Mouse (Mus musculus) large intestine, adult 2 months (tissue): ENCODE data around the gene Zbtb4. TPM values are rescaled to one million over a fixed set of nuclear protein-coding genes. Genes with fewer than 3 reads are reported as not detected.

Experiments
- DNase-seq: peaks from one replicate; pipeline ENCODE4 v3.0.0-alpha.2; 2012; ENCODE audit warnings: low read depth, low spot score
- WGBS: fragments of 180-500 bp; shearing (Covaris S2); methylation state at CpG from one replicate; pipeline ENCODE4 v1.1.7; 2018; 5-methylcytosine and 5-hydroxymethylcytosine counted together
- polyA plus RNA-seq: library from polyadenylated mRNA; depleted of rRNA; stranded (reverse); fragments of >200 nt; gene quantifications from 2 replicates; pipeline ENCODE4 v1.2.3, GENCODE M21; 2012

Gene Zbtb4
- polyA plus RNA-seq, 1 experiment, result 7.5 TPM

DNA sequence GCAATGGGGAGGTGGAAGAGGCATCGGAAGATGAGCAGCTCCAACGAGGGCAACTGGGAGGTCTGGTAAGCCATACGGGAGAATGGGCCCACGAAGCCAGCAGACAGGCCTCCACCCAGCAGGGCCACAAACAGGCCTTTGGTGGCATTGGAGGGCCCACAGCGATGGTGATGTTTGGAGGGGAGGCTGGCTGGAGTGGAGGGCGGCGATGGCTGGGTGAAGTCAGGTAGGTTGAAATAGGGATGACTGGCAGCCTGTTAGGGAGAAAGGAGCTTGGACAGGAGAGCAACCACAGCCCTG is 4.9 kb upstream of the Zbtb4 start:
- DNase-seq, result no peak
- WGBS, result 97% methylated on average over 7 of the region's 7 CpGs

DNA sequence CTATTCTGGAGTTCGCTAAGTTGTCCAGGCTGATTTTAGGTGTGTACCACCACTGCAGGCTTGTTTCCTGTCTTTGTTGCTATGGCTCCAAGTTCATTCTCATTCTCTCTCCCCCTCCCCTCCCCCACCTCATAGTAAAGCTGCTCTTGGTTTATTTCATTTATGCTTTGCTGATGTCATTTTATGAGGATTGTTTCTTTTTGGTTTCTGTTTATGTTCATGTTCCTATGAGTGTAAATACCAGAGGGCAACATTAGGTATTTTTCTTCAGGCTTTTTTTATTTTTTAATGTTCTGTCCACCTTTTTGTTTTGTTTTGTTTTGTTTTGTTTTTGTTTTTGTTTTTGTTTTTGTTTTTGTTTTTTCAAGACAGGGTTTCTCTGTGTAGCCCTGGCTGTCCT is 3.8 kb upstream of the Zbtb4 start, which contains the start of gene Slc35g3:
Gene Slc35g3, minus strand, starts transcription at position 101 of the 400 bp plus-strand sequence.
- WGBS, result 65% methylated on average over 1 of the region's 1 CpGs
- DNase-seq, result no peak

DNA sequence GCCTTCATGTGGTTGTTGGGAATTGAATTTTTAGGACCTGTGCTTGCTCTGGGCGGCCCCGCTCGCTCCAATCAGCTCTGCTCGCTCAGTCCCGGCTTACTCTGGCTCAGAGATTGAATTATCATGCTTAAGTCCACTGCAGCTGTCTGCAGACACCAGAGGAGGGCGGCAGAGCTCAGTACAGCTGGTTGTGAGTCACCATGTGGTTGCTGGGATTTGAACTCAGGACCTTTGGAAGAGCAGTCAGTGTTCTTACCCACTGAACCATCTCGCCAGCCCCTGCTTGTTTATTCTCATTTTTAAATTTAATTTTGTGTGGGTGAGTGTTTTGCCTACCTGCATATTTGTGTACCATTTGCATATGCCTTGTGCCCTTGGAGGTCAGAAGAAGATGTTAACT is 2.2 kb upstream of the Zbtb4 start:
- 80% methylated on average over 7 of the region's 7 CpGs for WGBS
- DNase-seq, result no peak

DNA sequence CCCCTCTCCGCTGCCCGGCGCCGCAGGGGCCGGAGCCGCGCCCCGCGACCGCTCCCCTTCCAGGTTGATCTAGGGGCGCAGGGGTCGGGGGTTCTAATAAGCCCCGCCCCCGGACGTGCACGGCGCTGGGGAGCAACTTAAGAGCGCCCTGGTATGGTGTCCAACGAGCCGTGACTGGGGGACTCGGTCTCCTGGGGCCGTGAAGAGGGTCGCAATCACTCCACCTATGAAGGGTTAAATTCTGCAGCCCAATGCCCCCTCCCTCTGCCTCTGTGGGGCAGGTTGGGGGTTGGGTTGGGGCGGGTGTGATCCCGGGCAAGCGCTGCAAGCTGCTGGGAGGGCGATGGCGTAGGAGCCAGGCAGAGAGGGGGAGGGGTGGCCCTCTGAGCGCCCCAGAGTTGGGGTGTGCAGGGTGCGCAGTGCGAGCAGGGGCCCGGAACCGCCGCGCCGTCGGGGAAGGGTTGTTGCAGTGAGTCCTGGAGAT is 456 bp downstream of the Zbtb4 start:
- under 1% methylated on average over 35 of the region's 37 CpGs for WGBS
- no peak for DNase-seq

DNA sequence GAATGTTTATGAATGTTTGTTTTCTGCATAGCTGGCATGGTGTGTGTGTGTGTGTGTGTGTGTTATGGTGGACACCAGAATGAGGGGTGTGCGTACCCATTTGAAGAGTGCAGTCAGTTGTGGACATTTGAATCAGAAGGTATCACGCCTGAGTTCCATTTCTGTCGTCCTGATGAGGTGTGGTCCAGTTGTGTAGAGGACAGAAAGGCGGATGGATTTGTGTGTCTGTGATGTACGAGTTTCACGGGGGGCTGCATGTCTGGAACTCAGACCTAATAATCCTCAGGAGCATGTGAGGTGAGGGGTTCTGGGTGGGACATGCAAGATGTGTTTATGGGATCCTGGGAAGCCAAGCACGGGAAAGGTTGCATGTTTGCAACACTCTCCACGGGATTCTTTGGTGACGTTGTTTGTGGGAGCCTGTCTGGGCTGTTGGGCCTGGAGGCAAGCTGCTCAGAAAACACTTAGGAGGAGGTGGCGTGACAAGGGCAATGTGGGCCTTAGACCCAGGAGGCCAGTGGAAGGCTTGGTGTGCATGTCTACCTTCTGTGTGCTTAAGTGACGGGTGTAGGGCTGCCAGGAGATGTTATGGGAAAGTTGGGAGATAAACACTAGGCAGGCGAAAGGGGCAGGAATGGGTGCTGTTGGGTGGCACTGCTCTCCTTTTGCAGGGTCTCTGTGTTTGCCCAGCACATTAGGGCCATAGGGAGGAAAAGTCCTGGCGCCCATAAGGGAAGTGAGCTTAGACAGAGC is 1.3 kb downstream of the Zbtb4 start:
- 58% methylated on average over 13 of the region's 13 CpGs for WGBS
- no peak for DNase-seq

DNA sequence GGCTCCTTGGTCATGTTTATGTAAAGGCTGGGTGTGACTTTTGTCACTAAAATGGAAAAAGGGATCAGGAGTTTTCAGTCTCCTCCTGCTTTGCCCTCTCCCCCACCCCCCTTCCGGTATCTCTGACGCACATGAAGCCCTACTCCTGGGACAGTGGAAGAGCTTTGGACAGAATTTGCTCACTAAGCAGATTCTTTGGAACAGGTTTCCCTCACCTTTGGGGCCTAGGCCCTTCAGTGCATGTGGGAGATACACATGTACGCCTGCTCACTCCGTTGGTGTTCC is 1.9 kb downstream of the Zbtb4 start:
- WGBS, result 70% methylated on average over 4 of the region's 4 CpGs
- DNase-seq, result no peak

DNA sequence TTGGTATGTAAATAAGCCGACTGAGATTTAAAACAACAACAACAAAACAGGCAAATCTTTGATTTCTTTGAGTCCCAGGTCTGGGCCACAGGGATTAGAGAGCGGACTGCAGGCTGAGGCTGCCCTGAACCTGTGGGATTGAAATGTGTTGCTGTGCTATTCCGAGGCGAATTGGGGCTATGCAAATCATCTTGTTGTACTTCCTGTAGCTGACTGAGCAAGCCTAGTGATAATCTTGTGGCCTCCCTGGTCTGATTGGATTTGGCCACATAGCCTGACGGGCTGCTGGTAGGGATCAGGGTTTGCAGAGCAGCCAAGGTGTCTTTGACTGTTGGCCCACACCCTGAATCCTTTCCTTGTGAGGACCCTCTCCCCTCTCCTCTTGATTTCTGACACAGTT is 9.2 kb downstream of the Zbtb4 start:
- 56% methylated on average over 5 of the region's 5 CpGs for WGBS
- no peak for DNase-seq

DNA sequence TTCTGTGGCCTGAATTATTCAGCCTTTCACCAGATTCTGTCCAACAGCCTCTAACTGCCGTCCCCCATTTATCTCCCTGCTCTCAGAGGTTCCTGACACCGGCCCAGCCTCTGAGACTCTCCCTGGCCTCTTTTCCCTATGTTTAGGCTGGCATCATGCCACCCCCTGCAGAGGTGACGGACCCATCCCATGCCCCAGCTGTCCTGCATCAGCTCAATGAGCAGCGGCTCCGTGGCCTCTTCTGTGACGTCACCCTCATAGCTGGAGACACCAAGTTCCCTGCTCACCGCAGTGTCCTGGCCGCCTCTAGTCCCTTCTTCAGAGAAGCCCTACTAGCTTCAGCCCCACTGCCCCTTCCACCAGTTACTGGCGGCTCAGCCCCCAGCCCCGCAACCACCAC is 10.0 kb downstream of the Zbtb4 start:
- DNase-seq, result no peak
- WGBS, result 75% methylated on average over 10 of the region's 10 CpGs

DNA sequence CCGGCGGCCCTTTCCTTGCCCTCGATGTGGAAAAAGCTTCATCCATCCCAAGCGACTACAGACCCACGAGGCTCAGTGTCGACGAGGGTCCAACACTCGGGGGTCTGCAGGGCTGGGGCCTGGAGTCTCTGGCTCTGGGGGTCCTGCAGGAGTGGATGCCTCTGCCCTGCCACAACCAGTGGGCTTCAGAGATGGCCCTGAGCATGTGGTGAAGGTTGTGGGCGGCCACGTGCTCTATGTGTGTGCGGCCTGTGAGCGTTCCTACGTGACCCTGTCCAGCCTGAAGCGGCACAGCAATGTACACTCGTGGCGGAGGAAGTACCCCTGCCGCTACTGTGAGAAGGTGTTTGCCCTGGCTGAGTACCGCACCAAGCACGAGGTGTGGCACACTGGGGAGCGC is 10.8 kb downstream of the Zbtb4 start:
- no peak for DNase-seq

DNA sequence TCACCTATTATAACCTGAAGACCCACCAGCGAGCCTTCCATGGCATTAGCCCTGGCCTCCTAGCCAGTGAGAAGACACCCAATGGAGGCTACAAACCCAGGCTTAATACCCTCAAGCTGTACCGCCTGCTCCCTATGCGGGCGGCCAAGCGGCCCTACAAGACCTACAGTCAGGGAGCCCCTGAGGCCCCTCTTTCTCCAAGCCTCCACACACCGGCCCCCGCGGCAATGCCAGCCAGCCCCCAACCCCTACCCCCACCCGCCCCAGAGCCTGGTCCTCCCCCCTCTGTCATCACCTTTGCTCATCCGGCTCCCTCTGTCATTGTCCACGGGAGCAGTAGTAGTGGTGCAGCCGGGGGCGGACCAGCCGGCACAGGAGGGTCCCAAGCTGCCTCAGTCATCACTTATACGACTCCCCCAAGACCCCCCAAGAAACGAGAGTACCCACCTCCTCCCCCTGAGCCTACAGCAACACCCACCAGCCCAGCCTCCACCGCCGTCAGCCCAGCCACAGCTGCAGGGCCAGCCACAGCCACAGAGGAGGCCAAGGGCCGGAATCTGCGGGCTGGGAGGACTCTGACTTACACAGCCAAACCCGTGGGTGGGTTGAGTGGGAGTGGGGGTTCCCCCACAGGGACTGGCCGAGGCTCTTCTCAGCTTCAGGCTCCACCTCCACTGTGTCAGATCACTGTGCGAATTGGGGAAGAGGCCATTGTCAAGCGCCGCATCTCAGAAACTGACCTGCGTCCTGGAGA is 12.0 kb downstream of the Zbtb4 start:
- DNase-seq, result no peak

More for the DNA sequence above, 10.8 kb downstream of the Zbtb4 start:
- 87% methylated on average over 20 of the region's 20 CpGs for WGBS

DNA sequence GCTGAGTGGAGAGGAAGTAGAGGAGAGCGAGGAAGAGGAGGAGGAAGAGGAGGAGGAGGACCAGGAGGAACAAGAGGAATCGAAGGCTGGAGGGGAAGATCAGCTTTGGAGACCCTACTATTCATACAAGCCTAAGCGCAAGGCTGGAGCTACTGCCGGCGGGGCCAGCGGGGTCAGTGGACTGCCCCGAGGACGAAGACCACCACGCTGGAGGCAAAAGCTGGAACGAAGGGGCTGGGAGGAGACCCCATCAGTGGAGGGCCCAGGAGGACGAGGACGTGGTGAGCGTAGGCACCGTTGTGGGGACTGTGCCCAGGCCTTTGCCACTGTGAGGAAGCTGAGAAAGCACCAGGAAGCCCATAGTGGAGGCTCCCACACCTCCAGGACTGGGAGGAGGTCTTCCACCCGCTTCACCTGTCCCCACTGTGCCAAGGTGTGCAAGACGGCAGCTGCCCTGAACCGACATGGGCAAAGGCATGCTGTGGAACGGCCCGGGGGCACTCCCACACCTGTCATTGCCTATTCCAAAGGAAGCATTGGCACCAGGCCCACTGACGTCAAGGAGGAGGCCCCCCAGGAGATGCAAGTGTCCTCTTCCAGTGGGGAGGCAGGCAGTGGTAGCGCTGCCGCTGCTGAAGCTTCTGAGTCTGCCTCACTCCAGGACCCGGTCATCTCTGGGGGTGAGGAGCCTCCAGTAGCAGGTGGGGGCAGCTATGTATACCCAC is 12.7 kb downstream of the Zbtb4 start:
- DNase-seq, result no peak

More for the DNA sequence above, 12.0 kb downstream of the Zbtb4 start:
- 79% methylated on average over 26 of the region's 26 CpGs for WGBS

DNA sequence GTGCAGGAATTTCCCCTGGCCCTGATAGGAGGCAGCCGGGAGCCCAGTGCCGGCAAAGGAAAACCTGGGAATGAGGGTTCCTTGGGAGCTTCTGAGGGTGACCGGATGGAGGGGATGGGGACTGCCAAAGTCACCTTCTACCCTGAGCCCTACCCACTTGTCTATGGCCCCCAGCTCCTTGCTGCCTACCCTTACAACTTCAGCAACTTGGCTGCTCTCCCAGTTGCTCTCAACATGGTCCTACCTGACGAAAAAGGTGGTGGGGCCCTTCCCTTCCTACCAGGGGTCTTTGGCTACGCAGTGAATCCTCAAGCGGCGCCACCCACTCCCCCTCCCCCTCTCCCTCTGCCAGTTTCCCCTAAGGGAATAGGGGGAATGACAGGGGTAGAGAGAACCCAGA is 13.3 kb downstream of the Zbtb4 start:
- WGBS, result 77% methylated on average over 7 of the region's 7 CpGs
- DNase-seq, result no peak

More for the DNA sequence above, 12.7 kb downstream of the Zbtb4 start:
- 65% methylated on average over 23 of the region's 23 CpGs for WGBS

DNA sequence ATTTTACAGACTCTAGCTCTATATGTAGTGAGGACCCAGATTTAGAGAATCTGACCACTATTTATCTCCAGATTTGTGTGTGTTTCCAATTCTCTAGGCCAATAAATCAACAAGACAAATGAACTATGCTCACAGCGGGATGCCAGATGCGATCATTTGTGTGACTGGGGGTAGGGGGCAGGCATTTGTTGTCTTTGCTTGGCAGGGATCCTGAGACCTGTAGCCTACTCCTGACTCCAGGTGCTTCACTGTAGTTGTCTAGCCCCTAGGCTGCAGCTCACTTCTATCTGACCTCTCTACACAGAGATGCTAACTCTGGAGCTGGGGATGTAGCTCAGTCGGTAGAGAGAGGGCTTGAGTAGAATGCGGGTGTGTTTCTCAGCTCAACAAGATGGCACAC is 16.1 kb downstream of the Zbtb4 start:
- DNase-seq, result no peak
- WGBS, result 34% methylated on average over 4 of the region's 4 CpGs

DNA sequence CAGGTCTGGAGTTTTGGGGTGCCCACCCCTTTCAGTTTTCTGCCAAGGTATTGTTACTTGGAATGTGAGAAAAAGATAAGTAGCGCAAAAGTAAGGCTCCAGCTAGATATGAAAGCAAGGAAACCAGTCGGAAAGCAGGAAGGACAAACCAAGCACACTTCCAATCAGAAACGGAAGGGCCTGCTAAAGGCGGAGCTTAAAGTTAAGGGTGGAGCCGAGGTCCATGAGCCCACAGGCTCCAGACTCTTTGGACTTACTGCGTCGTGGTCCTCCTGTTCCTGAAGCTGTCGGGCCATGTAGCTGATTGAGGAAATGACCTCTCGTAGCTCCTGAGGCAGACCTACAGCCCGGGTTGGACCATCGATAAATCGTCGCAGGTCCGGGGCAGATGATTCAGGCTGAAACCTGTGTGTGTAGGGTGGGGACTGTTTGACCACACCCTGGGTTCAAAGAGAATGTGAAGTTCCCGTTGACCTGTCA is 19.1 kb downstream of the Zbtb4 start:
- DNase-seq, result peak; percentile 78
- WGBS, result 12% methylated on average over 15 of the region's 15 CpGs

DNA sequence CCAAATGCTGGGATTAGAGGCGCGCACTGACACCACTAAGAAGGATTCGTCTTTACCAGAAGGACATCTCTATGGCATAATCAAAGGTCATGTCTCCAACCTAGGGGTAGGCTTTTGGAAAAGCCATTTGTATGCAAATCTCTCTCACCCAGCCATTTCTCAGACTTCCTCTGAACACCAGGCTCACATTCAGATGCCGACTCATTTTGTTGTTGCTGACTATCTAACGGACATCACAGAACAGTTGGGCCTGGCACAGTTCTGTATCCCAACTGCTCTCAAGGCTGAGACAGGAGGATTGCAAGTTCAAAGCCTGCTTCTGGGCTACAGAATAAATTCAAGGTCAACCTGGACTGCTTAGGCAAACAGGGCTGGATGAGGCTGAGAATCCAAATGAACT is 21.6 kb downstream of the Zbtb4 start:
- DNase-seq, result no peak
- WGBS, result 92% methylated on average over 5 of the region's 5 CpGs

DNA sequence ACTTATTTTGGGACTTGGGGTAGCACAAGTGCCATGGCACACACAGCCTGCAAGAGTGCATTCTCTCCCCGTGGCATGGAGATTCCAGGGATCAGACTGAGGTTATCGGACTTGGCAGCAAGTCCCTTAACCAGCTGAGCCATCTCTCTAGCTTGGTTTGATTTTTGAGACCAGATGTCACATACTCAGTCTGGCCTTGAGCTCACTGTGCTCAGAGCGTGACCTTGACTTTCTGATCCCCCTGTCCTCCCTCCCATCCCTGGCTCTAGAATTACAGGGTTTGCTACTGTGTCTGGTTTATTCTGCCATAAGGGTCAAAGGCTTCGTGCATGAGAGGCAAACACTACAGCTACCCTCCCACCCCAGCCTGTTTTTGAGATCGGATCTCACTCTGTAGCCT is 23.7 kb downstream of the Zbtb4 start:
- DNase-seq, result no peak
- 60% methylated on average over 5 of the region's 5 CpGs for WGBS

DNA sequence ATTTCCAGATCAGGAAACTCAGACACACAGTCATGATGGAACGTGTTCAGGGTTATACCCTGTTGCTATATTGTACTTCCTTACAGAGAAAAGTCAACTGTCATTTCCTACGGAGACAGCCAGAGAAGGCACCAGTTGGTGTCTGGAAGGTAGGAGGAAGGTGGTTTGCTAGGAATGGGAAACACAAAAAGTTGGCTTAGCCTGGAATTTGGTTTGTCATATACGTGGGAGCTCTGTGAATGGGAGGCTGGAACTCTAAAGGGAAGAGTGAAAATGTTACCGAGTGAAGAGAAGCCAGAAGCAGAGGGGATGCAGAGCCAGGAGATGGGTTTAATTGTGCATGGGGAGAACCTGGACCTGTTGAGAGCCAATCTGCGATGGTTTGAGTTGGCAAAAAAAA is 25.7 kb downstream of the Zbtb4 start:
- DNase-seq, result no peak
- WGBS, result 76% methylated on average over 5 of the region's 5 CpGs

DNA sequence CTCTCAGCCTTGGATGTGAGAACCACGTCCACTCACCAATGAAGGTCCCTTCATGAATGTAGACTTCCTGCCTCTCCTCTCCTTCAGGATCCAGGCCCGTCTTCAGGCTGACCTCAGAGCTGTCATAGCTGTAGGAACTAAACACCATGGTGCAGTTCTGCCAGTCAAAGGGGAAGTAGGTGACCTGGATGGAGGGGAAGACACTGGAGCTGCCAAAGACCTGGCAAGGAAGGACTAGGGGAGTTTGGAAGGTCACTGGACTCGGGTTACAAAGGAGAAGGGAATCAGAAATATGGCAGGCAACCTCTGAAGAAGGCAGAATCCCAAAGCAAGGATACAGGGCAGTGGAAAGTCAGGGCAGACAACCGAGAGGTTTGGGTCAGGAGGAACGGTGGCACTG is 27.7 kb downstream of the Zbtb4 start:
- DNase-seq, result no peak
- 79% methylated on average over 5 of the region's 5 CpGs for WGBS

DNA sequence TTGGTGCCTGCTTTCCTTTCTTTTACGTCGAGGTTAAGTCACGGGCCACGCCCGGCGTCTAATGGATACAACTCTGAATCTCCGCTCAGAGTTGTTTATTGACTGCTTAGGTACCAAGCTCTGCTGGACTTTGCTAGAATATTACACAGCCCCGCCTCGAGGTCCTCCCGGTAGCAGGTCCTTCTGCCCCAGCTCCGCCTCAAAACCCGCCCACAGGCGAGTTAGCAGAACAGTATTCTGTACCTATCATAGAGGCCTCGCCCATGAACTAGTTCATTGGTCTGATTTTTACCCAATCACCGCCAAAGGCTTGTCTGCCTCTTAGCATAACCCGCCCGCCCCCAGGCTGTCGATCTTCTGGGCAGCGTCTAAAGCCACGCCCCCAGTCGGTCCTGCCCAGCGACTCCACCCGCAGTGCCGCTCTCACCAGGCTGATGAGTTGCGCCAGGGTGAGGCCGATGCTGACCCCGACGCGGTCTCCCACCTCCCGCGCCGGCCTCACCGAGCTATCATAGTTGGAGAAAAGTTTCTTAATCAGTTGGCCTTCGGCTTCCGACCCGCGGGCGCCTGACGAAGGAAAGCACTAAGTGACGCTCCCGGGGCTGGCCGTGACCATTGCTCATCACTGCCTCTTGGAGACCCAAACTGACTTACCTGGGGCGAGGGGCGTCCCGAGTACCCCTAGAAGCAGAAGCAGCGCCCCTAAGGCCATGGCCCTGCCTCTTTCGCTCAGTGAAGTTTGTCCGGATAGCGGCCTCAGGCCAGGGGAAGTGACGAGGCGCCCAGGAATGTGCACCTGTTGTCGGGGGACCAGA is 29.7 kb downstream of the Zbtb4 start, which contains the start of gene Chrnb1:
Gene Chrnb1, minus strand, starts transcription at position 776 of the 815 bp plus-strand sequence.
- under 1% methylated on average over 52 of the region's 52 CpGs for WGBS
- DNase-seq, result peak; percentile 99

DNA sequence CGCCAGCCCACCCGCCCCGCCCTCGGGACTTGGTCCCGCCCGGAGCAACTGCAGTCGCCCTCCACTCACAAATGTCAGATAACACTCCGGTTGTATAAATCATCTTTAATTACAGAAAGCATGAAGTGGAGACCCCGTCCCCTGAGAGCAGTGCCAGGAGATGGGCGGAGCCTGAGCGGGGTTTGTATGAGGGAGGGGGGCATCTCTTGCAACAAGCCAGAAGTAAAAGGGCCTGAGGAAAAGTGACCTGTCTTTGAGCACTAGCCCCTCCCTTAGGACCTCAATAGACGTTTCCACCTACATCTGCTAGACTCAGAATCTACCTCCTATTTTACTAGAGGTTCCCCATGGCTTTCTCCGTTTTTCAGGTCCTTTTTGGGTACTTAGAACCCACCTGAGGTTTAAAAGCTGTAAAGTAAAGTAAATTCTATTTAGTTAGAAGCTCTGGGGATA is 30.3 kb downstream of the Zbtb4 start:
- WGBS, result 5% methylated on average over 13 of the region's 13 CpGs
- no peak for DNase-seq
